Mouse (Mus musculus): ENCODE data around the gene Cntnap2.

Gene Cntnap2

GRCm38 (mm10) chr6:47292437-47292836, 2233.3 kb downstream of the Cntnap2 start:
- DNase-seq (ENCODE audit: low read depth, low spot score): no peak

- no peak for DNase-seq (ENCODE audit: low read depth, low spot score)
Measured at GRCm38 (mm10) chr6:47294433-47294832, 2235.3 kb downstream of the Cntnap2 start.

- no peak for DNase-seq (ENCODE audit: low read depth, low spot score)
Measured at GRCm38 (mm10) chr6:47304848-47305490, 2245.8 kb downstream of the Cntnap2 start.

- DNase-seq (ENCODE audit: low read depth, low spot score): no peak
Measured at GRCm38 (mm10) chr6:47306065-47306798, 2247.1 kb downstream of the Cntnap2 start.

- no peak for DNase-seq (ENCODE audit: low read depth, low spot score)
Measured at GRCm38 (mm10) chr6:47306954-47307353, 2247.8 kb downstream of the Cntnap2 start.

- peak; percentile 6 for DNase-seq (ENCODE audit: low read depth, low spot score)
Measured at GRCm38 (mm10) chr6:47314507-47315334, 2255.6 kb downstream of the Cntnap2 start.

GRCm38 (mm10) chr6:47315454-47315853, 2256.3 kb downstream of the Cntnap2 start:
- no peak for DNase-seq (ENCODE audit: low read depth, low spot score)

- DNase-seq (ENCODE audit: low read depth, low spot score): no peak
Measured at GRCm38 (mm10) chr6:47317253-47317652, 2258.1 kb downstream of the Cntnap2 start.

- DNase-seq (ENCODE audit: low read depth, low spot score): no peak
Measured at GRCm38 (mm10) chr6:47318705-47319104, 2259.5 kb downstream of the Cntnap2 start.

GRCm38 (mm10) chr6:47319309-47319983, 2260.3 kb downstream of the Cntnap2 start:
- no peak for DNase-seq (ENCODE audit: low read depth, low spot score)

- DNase-seq (ENCODE audit: low read depth, low spot score): no peak
Measured at GRCm38 (mm10) chr6:47323169-47323835, 2264.1 kb downstream of the Cntnap2 start.

- DNase-seq (ENCODE audit: low read depth, low spot score): no peak
Measured at GRCm38 (mm10) chr6:47323886-47324285, 2264.7 kb downstream of the Cntnap2 start.

GRCm38 (mm10) chr6:47328281-47328680, 2269.1 kb downstream of the Cntnap2 start:
- DNase-seq (ENCODE audit: low read depth, low spot score): no peak

- DNase-seq (ENCODE audit: low read depth, low spot score): no peak
Measured at GRCm38 (mm10) chr6:47329212-47329611, 2270.1 kb downstream of the Cntnap2 start.

GRCm38 (mm10) chr6:47333016-47333415, 2273.9 kb downstream of the Cntnap2 start:
- no peak for DNase-seq (ENCODE audit: low read depth, low spot score)

- DNase-seq (ENCODE audit: low read depth, low spot score): no peak
Measured at GRCm38 (mm10) chr6:47334377-47334776, 2275.2 kb downstream of the Cntnap2 start.

GRCm38 (mm10) chr6:47337300-47337699, 2278.1 kb downstream of the Cntnap2 start:
- DNase-seq (ENCODE audit: low read depth, low spot score): no peak

- DNase-seq (ENCODE audit: low read depth, low spot score): no peak
Measured at GRCm38 (mm10) chr6:47338113-47338512, 2279.0 kb downstream of the Cntnap2 start.

GRCm38 (mm10) chr6:47340813-47341502, 2281.8 kb downstream of the Cntnap2 start:
- no peak for DNase-seq (ENCODE audit: low read depth, low spot score)

GRCm38 (mm10) chr6:47341503-47341884, 2282.3 kb downstream of the Cntnap2 start:
- no peak for DNase-seq (ENCODE audit: low read depth, low spot score)

GRCm38 (mm10) chr6:47343245-47343644, 2284.1 kb downstream of the Cntnap2 start:
- DNase-seq (ENCODE audit: low read depth, low spot score): no peak

All from c-Kit-negative CD71-positive TER-119-positive erythroid progenitor cells, embryonic 14.5 days (primary cell).